Mouse (Mus musculus): ENCODE results near the gene Btbd11. TPM values are rescaled to one million over a fixed set of nuclear protein-coding genes. Genes with fewer than 3 reads are reported as not detected.
A peak's percentile ranks its signal among the peaks of the same experiment; 100 is the strongest.

Btbd11 gene
- 6.4 and 7.2 TPM in 2 replicates for polyA plus RNA-seq (2015; fragmentation: Nextera tagmentation; extraction: Ambion mirVana)

DNA sequence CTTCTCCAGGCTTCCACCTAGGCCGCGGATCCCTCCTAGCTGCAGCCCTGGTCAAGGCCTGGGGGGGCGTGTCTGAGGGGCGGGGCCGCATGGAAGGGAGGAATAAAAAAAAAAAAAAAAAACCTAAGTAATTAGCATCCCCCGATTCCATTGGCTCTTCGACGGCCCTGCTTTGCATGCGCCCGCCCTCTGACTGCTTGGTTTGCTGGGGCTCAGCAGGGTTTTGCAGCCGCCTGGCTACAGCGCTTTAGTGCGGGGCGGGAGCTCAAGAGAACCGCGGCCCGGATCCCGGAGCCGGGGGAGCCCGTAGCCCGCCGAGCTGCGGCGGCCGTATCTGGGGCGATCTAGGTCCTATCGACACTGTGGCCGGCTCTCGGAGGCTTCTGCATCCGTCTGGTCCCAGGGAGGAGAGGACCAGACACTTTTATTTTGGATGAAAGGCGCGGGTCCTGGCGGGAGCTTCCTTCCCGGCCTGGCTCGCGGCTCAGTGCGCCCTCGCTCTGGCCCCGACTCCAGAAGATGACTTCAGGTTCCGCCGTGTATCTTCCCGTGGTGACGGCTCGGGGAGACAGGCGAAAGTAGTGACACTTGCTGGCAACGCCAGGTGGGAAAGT is at the start of gene Btbd11:
Gene Btbd11, plus strand, starts transcription at position 210 of the 614 bp plus-strand sequence.
- peak within 1 kb of the TSS; percentile 69 for H3K4me3 ChIP-seq
- H3K36me3 ChIP-seq = no peaks in the 10 kb centered on the region
- WGBS = under 1% methylated on average over 46 of the region's 46 CpGs
- peak within 1 kb of the TSS; percentile 100 for H3K4me2 ChIP-seq
- peaks cover 18% of the 10 kb centered on the region for H3K27me3 ChIP-seq
- no peaks in the 10 kb centered on the region for H3K9me3 ChIP-seq
- H3K4me1 ChIP-seq = peaks cover 37% of the 10 kb centered on the region
- H3K9ac ChIP-seq = peak within 1 kb of the TSS; percentile 83
- peak; percentile 91 for ATAC-seq (ENCODE audit: insufficient number of reproducible peaks, insufficient read depth, low FRiP score, low TSS enrichment, low read depth)
- H3K27ac ChIP-seq = peak within 1 kb of the TSS; percentile 76; the same call in 1 of the 2 replicates

DNA sequence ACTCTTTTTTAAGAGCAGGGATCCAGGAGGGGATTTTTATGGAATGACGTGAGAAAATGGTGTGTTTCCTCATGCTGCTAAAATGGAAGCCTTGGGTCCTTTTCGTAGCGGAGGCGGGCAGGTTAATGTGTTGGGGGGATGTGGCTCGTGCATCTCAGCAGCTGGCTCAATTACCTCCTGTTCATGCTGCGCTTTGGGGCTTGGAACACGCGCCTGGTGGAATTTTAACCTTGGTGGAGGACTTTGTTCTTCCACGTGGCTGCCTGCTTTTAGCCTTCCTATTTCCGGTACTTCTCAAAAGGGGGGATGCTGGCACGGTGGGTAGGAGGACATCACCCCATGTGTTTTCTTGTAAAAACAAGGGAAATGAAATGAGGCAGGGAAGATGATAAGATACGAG is 47.9 kb upstream of the Btbd11 start:
- no peak overlapping the region for H3K27ac ChIP-seq
- no peaks in the 10 kb centered on the region for H3K36me3 ChIP-seq
- WGBS = 71% methylated on average over 12 of the region's 12 CpGs
- H3K4me1 ChIP-seq = no peaks in the 10 kb centered on the region
- no peaks in the 10 kb centered on the region for H3K27me3 ChIP-seq
- no peak for ATAC-seq (ENCODE audit: insufficient number of reproducible peaks, insufficient read depth, low FRiP score, low TSS enrichment, low read depth)
- no peak overlapping the region for H3K4me3 ChIP-seq
- peaks cover 4% of the 10 kb centered on the region for H3K9me3 ChIP-seq
- H3K4me2 ChIP-seq = no peak overlapping the region
- no peak overlapping the region for H3K9ac ChIP-seq

DNA sequence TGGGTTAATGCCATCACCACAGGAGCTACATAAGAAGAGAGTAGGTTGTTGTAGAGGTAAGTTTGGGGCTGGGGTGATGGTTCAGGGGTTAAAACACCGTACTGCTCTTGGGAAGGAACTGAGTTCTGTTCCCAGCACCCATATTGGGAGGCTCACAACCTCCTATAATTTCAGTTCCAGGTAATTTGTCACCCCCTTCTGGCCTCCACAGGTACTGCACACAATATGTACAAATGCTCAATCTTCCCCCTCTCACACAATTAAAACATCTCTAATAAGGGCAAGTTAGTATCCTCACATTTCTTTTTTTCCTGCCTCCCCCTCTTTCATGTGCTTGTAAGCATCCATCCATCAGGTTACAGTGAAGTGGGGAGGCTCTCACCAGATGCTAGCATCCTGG is 44.7 kb upstream of the Btbd11 start:
- H3K4me3 ChIP-seq = no peak overlapping the region
- H3K27me3 ChIP-seq = no peaks in the 10 kb centered on the region; the same call in 1 of the 2 replicates
- no peak overlapping the region for H3K9ac ChIP-seq
- no peaks in the 10 kb centered on the region for H3K4me1 ChIP-seq
- H3K9me3 ChIP-seq = peaks cover 3% of the 10 kb centered on the region; the same call in 1 of the 2 replicates
- H3K36me3 ChIP-seq = no peaks in the 10 kb centered on the region
- no peak for ATAC-seq (ENCODE audit: insufficient number of reproducible peaks, insufficient read depth, low FRiP score, low TSS enrichment, low read depth)
- whole genome bisulfite sequencing = 100% methylated on average over 1 of the region's 1 CpGs
- no peak overlapping the region for H3K27ac ChIP-seq
- no peak overlapping the region for H3K4me2 ChIP-seq

DNA sequence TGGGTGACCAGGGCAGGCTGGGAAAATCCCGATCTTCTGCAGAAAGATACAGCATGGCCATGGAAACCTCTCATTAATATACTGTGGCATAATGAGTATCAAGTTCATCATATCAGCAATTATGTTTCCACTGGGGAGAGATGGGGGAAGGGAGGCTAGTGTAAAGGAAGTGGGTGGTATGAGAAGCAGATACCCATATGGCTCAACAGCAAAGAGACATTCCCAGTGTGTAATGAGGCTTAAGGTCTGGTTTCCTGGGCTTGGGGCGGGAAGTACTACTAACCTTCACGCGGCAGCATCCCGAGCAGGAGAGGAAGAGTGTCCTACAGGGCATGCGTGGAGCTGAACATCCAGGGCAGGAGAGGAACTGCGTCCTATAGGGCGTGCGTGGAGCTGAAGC is 39.4 kb upstream of the Btbd11 start:
- 80% methylated on average over 9 of the region's 9 CpGs for WGBS
- Histone ChIP-seq H3K36me3 (no peaks in the 10 kb centered on the region), H3K4me3 (no peak overlapping the region), H3K27ac (no peak overlapping the region), H3K4me1 (no peaks in the 10 kb centered on the region), H3K27me3 (no peaks in the 10 kb centered on the region; the same call in 1 of the 2 replicates), H3K4me2 (no peak overlapping the region), H3K9ac (no peak overlapping the region), H3K9me3 (no peaks in the 10 kb centered on the region; the same call in 1 of the 2 replicates)
- ATAC-seq (ENCODE audit: insufficient number of reproducible peaks, insufficient read depth, low FRiP score, low TSS enrichment, low read depth) = no peak

DNA sequence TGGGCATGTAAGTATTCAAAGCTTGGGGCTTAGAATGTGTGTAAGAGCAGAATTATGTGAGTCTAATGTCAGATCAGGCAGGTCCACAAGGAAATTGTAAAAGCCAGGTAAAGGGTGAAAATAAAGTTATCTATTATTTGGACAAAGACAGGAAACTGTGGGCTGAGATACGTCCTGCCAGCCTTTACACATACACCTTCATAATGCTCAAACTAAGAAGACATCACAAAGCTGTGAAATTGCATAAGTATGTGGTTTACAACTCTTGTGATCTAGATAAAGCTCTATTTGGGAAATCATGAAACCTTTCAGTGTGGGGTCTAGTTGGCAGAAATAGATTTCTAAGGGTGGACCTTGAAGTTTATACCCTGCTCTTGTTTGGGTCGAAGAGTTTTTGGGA is 34.1 kb upstream of the Btbd11 start:
- Histone ChIP-seq H3K9ac (no peak overlapping the region), H3K4me3 (no peak overlapping the region), H3K4me2 (no peak overlapping the region), H3K27ac (no peak overlapping the region), H3K36me3 (no peaks in the 10 kb centered on the region), H3K9me3 (no peaks in the 10 kb centered on the region; the same call in 1 of the 2 replicates), H3K4me1 (no peaks in the 10 kb centered on the region), H3K27me3 (no peaks in the 10 kb centered on the region)
- 82% methylated on average over 2 of the region's 2 CpGs for WGBS
- ATAC-seq (ENCODE audit: insufficient number of reproducible peaks, insufficient read depth, low FRiP score, low TSS enrichment, low read depth) = no peak

DNA sequence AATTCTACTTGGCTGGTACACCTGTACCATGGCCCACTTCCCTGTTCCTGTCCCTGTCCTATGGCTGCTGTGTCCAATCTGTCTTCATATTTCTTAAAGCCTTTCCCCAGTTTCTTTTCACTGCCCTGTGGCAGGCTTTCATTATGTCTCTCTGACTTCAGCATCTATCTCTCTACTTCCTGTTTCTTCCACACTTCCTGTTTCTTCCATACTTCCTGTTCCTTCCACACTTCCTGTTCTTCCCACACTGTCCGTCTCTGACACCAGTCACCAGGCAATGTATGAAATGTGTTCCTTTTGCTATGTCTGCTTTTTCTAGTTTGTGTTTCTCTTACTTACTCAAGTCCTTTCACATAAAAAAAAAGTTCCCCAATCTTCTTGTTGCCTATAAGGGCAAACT is 32.3 kb upstream of the Btbd11 start:
- Histone ChIP-seq H3K4me3 (no peak overlapping the region), H3K27me3 (no peaks in the 10 kb centered on the region), H3K9ac (no peak overlapping the region), H3K36me3 (no peaks in the 10 kb centered on the region), H3K4me1 (no peaks in the 10 kb centered on the region), H3K27ac (no peak overlapping the region), H3K4me2 (no peak overlapping the region), H3K9me3 (no peaks in the 10 kb centered on the region; the same call in 1 of the 2 replicates)
- 79% methylated on average over 1 of the region's 1 CpGs for WGBS
- ATAC-seq (ENCODE audit: insufficient number of reproducible peaks, insufficient read depth, low FRiP score, low TSS enrichment, low read depth) = no peak

DNA sequence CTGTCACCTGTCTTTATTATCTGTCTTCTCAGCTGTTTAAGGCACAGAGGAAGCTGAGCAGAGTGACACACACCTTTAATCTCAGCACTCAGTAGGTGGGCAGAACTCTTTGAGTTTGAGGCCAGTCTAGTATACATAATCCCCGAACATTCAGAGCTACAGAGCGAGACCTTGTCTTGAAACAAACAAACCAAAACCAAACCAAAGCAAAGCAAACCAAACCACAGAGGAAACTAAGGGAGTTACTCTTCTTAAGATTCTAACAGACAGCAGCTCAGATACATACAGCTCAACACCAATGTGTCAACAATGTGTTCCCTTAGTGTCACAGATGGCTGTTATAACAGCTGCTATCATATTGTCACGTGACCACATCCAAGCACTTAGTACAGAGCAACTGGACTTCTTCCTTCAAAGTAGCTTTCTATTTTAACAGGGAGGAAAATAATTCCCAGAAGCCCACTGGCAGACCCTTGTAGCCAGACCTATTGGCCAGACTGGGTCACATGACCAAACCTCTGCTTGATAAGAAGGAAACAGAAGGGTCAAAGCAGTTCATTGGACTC is 27.0 kb upstream of the Btbd11 start:
- Histone ChIP-seq H3K36me3 (no peaks in the 10 kb centered on the region), H3K9me3 (no peaks in the 10 kb centered on the region), H3K9ac (no peak overlapping the region), H3K4me1 (no peaks in the 10 kb centered on the region), H3K27me3 (no peaks in the 10 kb centered on the region), H3K4me2 (no peak overlapping the region), H3K27ac (no peak overlapping the region), H3K4me3 (no peak overlapping the region)
- WGBS = 87% methylated on average over 3 of the region's 3 CpGs
- ATAC-seq (ENCODE audit: insufficient number of reproducible peaks, insufficient read depth, low FRiP score, low TSS enrichment, low read depth) = no peak

DNA sequence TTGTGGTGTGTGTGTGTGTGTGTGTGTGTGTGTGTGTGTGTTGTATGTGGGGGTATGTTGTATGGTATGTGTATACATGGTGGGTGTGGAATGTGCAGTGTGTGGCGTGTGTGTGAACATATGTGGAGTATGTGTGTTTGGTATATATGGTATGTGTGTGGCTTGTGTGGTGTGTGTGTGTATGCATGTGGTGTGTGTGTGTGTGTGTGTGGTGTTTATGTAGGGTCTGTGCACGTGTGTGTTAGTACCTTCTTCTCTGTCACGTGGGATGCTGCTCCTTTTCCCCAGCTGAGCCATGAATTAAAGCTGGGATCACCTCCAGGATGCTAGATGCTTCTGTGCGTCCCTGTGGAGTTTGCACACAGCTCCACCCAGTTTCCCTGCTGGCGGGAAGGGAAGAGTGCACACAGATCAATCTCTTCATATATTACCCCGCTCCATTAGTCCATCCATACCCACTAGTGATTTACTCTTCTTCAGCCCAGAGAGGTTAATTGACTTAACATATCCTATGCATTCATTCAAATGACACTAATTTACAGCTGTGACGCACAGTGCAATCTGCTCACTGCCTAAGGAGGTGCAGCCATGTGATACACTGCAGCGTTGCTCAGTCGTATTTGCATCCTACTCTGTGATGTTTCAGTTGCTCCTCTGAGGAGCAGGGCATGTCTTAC is 23.7 kb upstream of the Btbd11 start:
- H3K36me3 ChIP-seq = no peaks in the 10 kb centered on the region
- no peaks in the 10 kb centered on the region for H3K9me3 ChIP-seq
- H3K9ac ChIP-seq = no peak overlapping the region
- no peak for ATAC-seq (ENCODE audit: insufficient number of reproducible peaks, insufficient read depth, low FRiP score, low TSS enrichment, low read depth)
- no peak overlapping the region for H3K4me2 ChIP-seq
- 72% methylated on average over 9 of the region's 9 CpGs for WGBS
- H3K27ac ChIP-seq = no peak overlapping the region
- no peaks in the 10 kb centered on the region for H3K4me1 ChIP-seq
- 0 out of 2 replicates have a peak, but pooled peaks cover 2% of the 10 kb centered on the region for H3K27me3 ChIP-seq
- H3K4me3 ChIP-seq = no peak overlapping the region

DNA sequence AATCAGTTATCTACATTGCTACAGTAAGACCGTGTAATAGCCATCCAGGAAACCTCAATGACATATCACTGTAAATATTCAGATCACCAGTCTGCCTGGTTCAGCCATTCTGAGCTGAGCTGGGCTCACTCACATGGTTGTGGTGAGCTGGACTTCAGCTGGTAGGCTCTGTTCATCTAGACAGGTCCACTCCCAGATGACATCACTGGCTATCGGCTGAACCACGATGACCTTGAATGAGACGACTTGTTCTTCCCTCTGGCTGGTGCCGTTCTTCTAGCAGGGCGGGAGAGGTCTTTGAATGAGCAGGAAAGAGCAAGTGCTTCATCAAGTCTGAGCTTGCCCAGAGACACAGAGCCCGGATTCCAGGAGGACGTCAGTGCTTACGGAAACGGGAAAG is 19.7 kb upstream of the Btbd11 start:
- no peak for ATAC-seq (ENCODE audit: insufficient number of reproducible peaks, insufficient read depth, low FRiP score, low TSS enrichment, low read depth)
- H3K4me3 ChIP-seq = no peak overlapping the region
- no peak overlapping the region for H3K9ac ChIP-seq

DNA sequence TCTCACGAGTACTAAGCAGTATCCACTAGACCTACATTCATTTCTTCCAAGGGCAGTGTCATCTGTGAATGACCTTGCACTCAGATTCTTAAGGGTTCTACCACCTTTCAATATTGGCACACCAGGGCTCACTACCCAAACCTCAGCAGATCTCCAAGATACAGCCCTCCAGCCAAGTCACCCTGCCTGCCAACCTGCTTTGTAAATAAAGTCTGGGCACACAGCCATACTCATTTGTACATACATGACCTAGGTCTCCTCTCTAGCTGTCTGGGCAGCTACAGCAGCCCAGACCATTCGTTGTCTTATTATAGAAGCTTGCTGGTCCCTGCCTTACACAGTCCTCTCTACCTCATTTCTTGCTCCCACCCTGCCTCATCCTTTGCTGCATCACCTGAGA is 15.3 kb upstream of the Btbd11 start:
- no peak for ATAC-seq (ENCODE audit: insufficient number of reproducible peaks, insufficient read depth, low FRiP score, low TSS enrichment, low read depth)
- no peaks in the 10 kb centered on the region for H3K27me3 ChIP-seq
- no peak overlapping the region for H3K27ac ChIP-seq
- no peaks in the 10 kb centered on the region for H3K9me3 ChIP-seq
- H3K4me3 ChIP-seq = no peak overlapping the region
- no peaks in the 10 kb centered on the region for H3K36me3 ChIP-seq
- no peak overlapping the region for H3K4me2 ChIP-seq
- no peak overlapping the region for H3K9ac ChIP-seq
- WGBS = 78% methylated on average over 2 of the region's 2 CpGs
- H3K4me1 ChIP-seq = no peaks in the 10 kb centered on the region

More for the DNA sequence above, 19.7 kb upstream of the Btbd11 start:
- WGBS = 78% methylated on average over 10 of the region's 10 CpGs
- Histone ChIP-seq H3K4me2 (no peak overlapping the region), H3K36me3 (no peaks in the 10 kb centered on the region), H3K4me1 (no peaks in the 10 kb centered on the region), H3K27me3 (0 out of 2 replicates have a peak, but pooled peaks cover 2% of the 10 kb centered on the region), H3K9me3 (no peaks in the 10 kb centered on the region), H3K27ac (no peak overlapping the region)

DNA sequence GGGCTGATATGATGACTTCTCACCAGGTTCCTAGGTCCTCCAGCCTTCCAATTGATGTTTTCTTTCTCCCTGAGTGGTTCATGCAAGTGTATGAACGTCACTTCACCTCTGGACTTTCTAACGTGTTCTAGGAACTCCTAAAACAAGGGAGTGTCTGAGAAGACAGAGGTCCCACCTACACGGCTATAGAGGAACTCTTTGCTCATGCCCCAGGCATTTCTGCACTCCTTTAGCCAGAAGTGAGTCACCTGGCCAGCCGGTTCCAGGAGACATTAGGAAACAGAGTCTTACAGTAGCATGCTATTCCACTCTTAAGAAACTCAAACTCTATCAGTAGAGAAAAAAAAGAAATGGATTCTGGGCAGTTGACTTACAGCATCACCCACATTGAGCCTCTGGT is 14.5 kb upstream of the Btbd11 start:
- Histone ChIP-seq H3K4me3 (no peak overlapping the region), H3K9ac (no peak overlapping the region), H3K27me3 (no peaks in the 10 kb centered on the region), H3K9me3 (no peaks in the 10 kb centered on the region), H3K4me2 (no peak overlapping the region), H3K27ac (no peak overlapping the region), H3K4me1 (no peaks in the 10 kb centered on the region), H3K36me3 (no peaks in the 10 kb centered on the region)
- 76% methylated on average over 4 of the region's 4 CpGs for WGBS
- no peak for ATAC-seq (ENCODE audit: insufficient number of reproducible peaks, insufficient read depth, low FRiP score, low TSS enrichment, low read depth)

DNA sequence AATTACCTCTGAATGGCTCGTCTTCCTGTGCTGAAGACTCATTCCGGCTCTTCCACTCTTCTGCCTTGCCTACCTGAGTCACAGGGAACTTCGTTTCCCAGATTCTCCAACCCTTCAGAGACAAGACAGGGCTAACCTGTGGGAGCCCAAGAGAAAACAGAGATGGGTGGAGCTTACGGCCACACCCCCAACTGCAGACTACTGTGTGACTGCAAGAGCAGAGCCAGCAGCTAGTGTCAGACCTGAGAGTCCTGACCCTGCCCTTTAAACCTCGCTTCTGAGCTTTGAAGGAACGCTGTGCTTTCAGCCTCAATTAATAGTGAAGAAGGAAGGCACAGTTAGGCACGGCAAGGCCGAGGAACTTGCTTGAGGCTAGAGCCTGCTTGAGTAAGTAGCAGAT is 7.6 kb upstream of the Btbd11 start:
- Histone ChIP-seq H3K9me3 (no peaks in the 10 kb centered on the region), H3K4me1 (peaks cover 8% of the 10 kb centered on the region), H3K4me3 (no peak overlapping the region), H3K27me3 (peaks cover 2% of the 10 kb centered on the region; the same call in 1 of the 2 replicates), H3K36me3 (no peaks in the 10 kb centered on the region), H3K4me2 (peak overlapping the region; percentile 33), H3K27ac (no peak overlapping the region), H3K9ac (0 out of 2 replicates have a peak overlapping the region, but pooled peaks have one; percentile 21)
- WGBS = 14% methylated on average over 8 of the region's 8 CpGs
- no peak for ATAC-seq (ENCODE audit: insufficient number of reproducible peaks, insufficient read depth, low FRiP score, low TSS enrichment, low read depth)
